Mouse (Mus musculus) forelimb bud, embryonic 11.5 days (tissue): ENCODE data around the gene Gm20716.

Experiments used
- DNase-seq: peaks from one replicate; pipeline ENCODE4 v3.0.0-alpha.2; 2012; ENCODE audit warnings: low read depth, low spot score

Gene Gm20716

GRCm38 (mm10) chr2:168229116-168230025 lies 793 bp downstream of the Gm20716 start:
- no peak for DNase-seq

GRCm38 (mm10) chr2:168223326-168223725 lies 6.8 kb downstream of the Gm20716 start:
- DNase-seq, result no peak

GRCm38 (mm10) chr2:168213788-168214397 lies 16.3 kb downstream of the Gm20716 start:
- DNase-seq, result no peak

- no peak for DNase-seq
These were observed 22.3 kb downstream of the Gm20716 start for GRCm38 (mm10) chr2:168207883-168208282.

GRCm38 (mm10) chr2:168206725-168207644 lies 23.2 kb downstream of the Gm20716 start, which contains the start of gene Adnp:
Gene Adnp, minus strand, starts transcription at chr2:168207112.
- peak; percentile 98 for DNase-seq

- DNase-seq, result no peak
These were observed 24.2 kb downstream of the Gm20716 start for GRCm38 (mm10) chr2:168205681-168206631.

- DNase-seq, result peak; percentile 93
These were observed 24.9 kb downstream of the Gm20716 start for GRCm38 (mm10) chr2:168205265-168205664.

- no peak for DNase-seq
These were observed 25.6 kb downstream of the Gm20716 start for GRCm38 (mm10) chr2:168204476-168204999.

GRCm38 (mm10) chr2:168200014-168200691 lies 30.0 kb downstream of the Gm20716 start:
- DNase-seq, result no peak

- DNase-seq, result no peak
These were observed 30.7 kb downstream of the Gm20716 start for GRCm38 (mm10) chr2:168199476-168199875.

- DNase-seq, result no peak
These were observed 31.7 kb downstream of the Gm20716 start for GRCm38 (mm10) chr2:168198421-168198820.

GRCm38 (mm10) chr2:168195721-168196120 lies 34.4 kb downstream of the Gm20716 start:
- no peak for DNase-seq

- DNase-seq, result no peak
These were observed 36.5 kb downstream of the Gm20716 start for GRCm38 (mm10) chr2:168193685-168194084.

- no peak for DNase-seq
These were observed 38.3 kb downstream of the Gm20716 start for GRCm38 (mm10) chr2:168191856-168192255.

GRCm38 (mm10) chr2:168175946-168176345 lies 54.2 kb downstream of the Gm20716 start:
- no peak for DNase-seq

GRCm38 (mm10) chr2:168170167-168170685 lies 59.9 kb downstream of the Gm20716 start:
- DNase-seq, result peak; percentile 46

- DNase-seq, result no peak
These were observed 60.4 kb downstream of the Gm20716 start for GRCm38 (mm10) chr2:168169800-168170113.

- DNase-seq, result peak; percentile 94
These were observed 61.0 kb downstream of the Gm20716 start for GRCm38 (mm10) chr2:168168892-168169799.

GRCm38 (mm10) chr2:168167781-168168180 lies 62.4 kb downstream of the Gm20716 start:
- DNase-seq, result no peak
